Mouse (Mus musculus) testis, postnatal 14 days (tissue): ENCODE results near the gene Ucn2.

ENCODE experiments used
- DNase-seq: peaks from one replicate; pipeline ENCODE4 v3.0.0; 2021; ENCODE audit warnings: low spot score

Gene Ucn2

GRCm38 (mm10) chr9:108985710-108986109 lies at the start of gene Ucn2:
TSS of gene Ucn2 (plus strand) at chr9:108986010.
- DNase-seq = no peak

GRCm38 (mm10) chr9:108936418-108937364 lies 49.1 kb upstream of the Ucn2 start, which contains the start of gene Uqcrc1:
TSS of gene Uqcrc1 (plus strand) at chr9:108936633.
- peak; percentile 95 for DNase-seq

GRCm38 (mm10) chr9:108945111-108945510 lies 40.7 kb upstream of the Ucn2 start:
- no peak for DNase-seq

- no peak for DNase-seq
These were observed 40.2 kb upstream of the Ucn2 start for GRCm38 (mm10) chr9:108945608-108946007.

- peak; percentile 25 for DNase-seq
These were observed 36.4 kb upstream of the Ucn2 start for GRCm38 (mm10) chr9:108949231-108949966.

GRCm38 (mm10) chr9:108949967-108950728 lies 35.7 kb upstream of the Ucn2 start:
- DNase-seq = no peak

GRCm38 (mm10) chr9:108953081-108953636 lies 32.7 kb upstream of the Ucn2 start, which contains the start of gene Col7a1:
TSS of gene Col7a1 (plus strand) at chr9:108953586.
- no peak for DNase-seq

GRCm38 (mm10) chr9:108955241-108955640 lies 30.6 kb upstream of the Ucn2 start:
- no peak for DNase-seq

- DNase-seq = no peak
These were observed 30.0 kb upstream of the Ucn2 start for GRCm38 (mm10) chr9:108955846-108956245.

- DNase-seq = no peak
These were observed 22.2 kb upstream of the Ucn2 start for GRCm38 (mm10) chr9:108963577-108963976.

GRCm38 (mm10) chr9:108964338-108964737 lies 21.5 kb upstream of the Ucn2 start:
- no peak for DNase-seq

GRCm38 (mm10) chr9:108970623-108971022 lies 15.2 kb upstream of the Ucn2 start:
- no peak for DNase-seq

- no peak for DNase-seq
These were observed 9.3 kb upstream of the Ucn2 start for GRCm38 (mm10) chr9:108976483-108976882.

GRCm38 (mm10) chr9:108977966-108978365 lies 7.8 kb upstream of the Ucn2 start:
- DNase-seq = no peak

GRCm38 (mm10) chr9:108982498-108982897 lies 3.3 kb upstream of the Ucn2 start:
- no peak for DNase-seq

- DNase-seq = no peak
These were observed 2.6 kb upstream of the Ucn2 start for GRCm38 (mm10) chr9:108983209-108983608.

- no peak for DNase-seq
These were observed 2.0 kb downstream of the Ucn2 start for GRCm38 (mm10) chr9:108987704-108988350.

- DNase-seq = no peak
These were observed 4.1 kb downstream of the Ucn2 start for GRCm38 (mm10) chr9:108989802-108990461.

- no peak for DNase-seq
These were observed 4.6 kb downstream of the Ucn2 start for GRCm38 (mm10) chr9:108990462-108990820.

- peak; percentile 93 for DNase-seq
These were observed 5.7 kb downstream of the Ucn2 start, which contains the start of gene Pfkfb4 for GRCm38 (mm10) chr9:108991428-108992084. TSS of gene Pfkfb4 (plus strand) at chr9:108991778.
